Mouse (Mus musculus) liver, embryonic 13.5 days (tissue): ENCODE measurements around the gene Tmem121b. TPM values are rescaled to one million over a fixed set of nuclear protein-coding genes. Genes with fewer than 3 reads are reported as not detected.

ENCODE experiments used
- ATAC-seq: fragments of 200-750 bp; cut with Nextera tagmentation; 2 replicates; pipeline ENCODE4 v1.8.0; 2017; ENCODE audit warnings: low read depth, mild to moderate bottlenecking, moderate number of reproducible peaks, moderate library complexity
- DNase-seq: peaks from one replicate; pipeline ENCODE4 v3.0.0; 2022
- H3K27ac ChIP-seq: fragments of 300-500 bp; sonication (generic); 2 replicates; pipeline ENCODE4 v1.5.1; 2015; ENCODE audit warnings: moderate library complexity, mild to moderate bottlenecking, inconsistent platforms
- H3K27me3 ChIP-seq: fragments of 300-500 bp; sonication (generic); 2 replicates; pipeline ENCODE4 v1.6.1; 2015; ENCODE audit warnings: mild to moderate bottlenecking, inconsistent platforms
- H3K36me3 ChIP-seq: fragments of 300-500 bp; sonication (generic); 2 replicates; pipeline ENCODE4 v1.6.1; 2015; ENCODE audit warnings: mild to moderate bottlenecking, inconsistent platforms
- H3K4me1 ChIP-seq: fragments of 300-500 bp; sonication (generic); replicated peaks from 2 replicates; pipeline ENCODE4 v1.6.1; 2015; ENCODE audit warnings: inconsistent platforms
- H3K4me2 ChIP-seq: fragments of 300-500 bp; sonication (generic); 2 replicates; pipeline ENCODE4 v1.6.1; 2015; ENCODE audit warnings: inconsistent platforms, mild to moderate bottlenecking, moderate library complexity
- H3K4me3 ChIP-seq: fragments of 300-500 bp; sonication (generic); replicated peaks from 2 replicates; pipeline ENCODE4 v1.5.1; 2015; ENCODE audit warnings: mild to moderate bottlenecking, inconsistent platforms
- H3K9ac ChIP-seq: fragments of 300-500 bp; sonication (generic); 2 replicates; pipeline ENCODE4 v1.6.1; 2015; ENCODE audit warnings: mild to moderate bottlenecking, inconsistent platforms
- H3K9me3 ChIP-seq: fragments of 300-500 bp; sonication (generic); replicated peaks from 2 replicates; pipeline ENCODE4 v1.6.1; 2016; ENCODE audit warnings: inconsistent platforms
- WGBS: fragments of 180-500 bp; shearing (Covaris S2); methylation state at CpG from one replicate; pipeline ENCODE4 v1.1.7; 2015; ENCODE audit not compliant: insufficient replicate concordance; 5-methylcytosine and 5-hydroxymethylcytosine counted together
- polyA plus RNA-seq: library from polyadenylated mRNA; unstranded; fragments of >200 nt; fragmentation: Nextera tagmentation; extraction: Ambion mirVana; gene quantifications from 2 replicates; pipeline ENCODE4 v1.2.1, GENCODE M21; 2015

The Tmem121b gene
- polyA plus RNA-seq, 1 experiment from 2014 or later = not detected

DNA sequence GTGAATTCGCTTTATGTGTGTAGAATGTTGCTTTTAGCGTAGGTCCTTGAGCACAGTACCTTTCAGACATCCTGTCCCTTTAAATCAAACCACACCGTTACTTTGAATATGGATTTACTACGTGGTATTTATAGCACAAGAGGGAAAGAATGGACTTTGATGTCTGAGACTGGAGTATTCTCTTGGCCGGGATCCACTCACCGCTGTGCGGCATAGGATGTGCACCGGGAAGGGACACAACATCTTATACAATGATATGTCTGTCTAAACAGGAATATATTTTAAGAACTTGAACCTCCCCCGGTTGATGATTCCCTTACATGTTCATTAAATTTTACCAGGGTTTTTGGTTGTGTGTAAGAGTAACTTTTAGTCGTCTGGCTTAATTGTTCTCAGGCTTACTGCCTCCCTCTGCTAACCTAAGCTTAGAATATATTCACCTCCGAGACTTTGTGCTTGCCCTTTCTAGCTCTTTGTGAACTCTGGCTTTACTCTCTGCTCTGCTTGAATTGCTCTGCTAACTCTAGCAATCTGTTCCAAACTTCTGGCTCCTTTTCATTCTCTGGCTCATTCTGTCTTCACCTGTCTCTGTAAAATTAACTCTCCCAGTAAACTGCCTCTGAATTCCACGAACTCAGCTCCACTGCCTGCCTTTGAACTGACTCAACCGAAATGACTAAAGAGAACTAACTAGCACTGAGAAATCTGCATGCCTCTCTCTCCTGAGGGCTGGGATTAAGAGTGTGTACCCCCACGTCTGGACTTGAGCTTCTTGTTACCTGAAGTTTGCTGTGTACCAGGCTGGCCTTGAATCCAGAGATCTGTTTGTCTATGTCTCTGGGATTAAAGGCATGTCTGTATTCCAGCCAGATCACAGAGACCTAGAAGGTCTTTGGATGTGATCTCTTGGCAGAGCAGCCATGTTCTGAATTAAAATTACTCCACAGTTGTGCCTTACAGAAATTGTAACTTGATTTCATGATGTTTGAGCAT lies 49.9 kb downstream of the Tmem121b start:
- H3K9me3 ChIP-seq = no peaks in the 10 kb centered on the region
- 81% methylated on average over 14 of the region's 14 CpGs for WGBS
- H3K9ac ChIP-seq = no peak overlapping the region
- H3K4me2 ChIP-seq = no peak overlapping the region
- H3K27me3 ChIP-seq = no peaks in the 10 kb centered on the region
- H3K36me3 ChIP-seq = peaks cover 29% of the 10 kb centered on the region
- H3K27ac ChIP-seq = no peak overlapping the region
- no peak overlapping the region for H3K4me3 ChIP-seq
- no peaks in the 10 kb centered on the region for H3K4me1 ChIP-seq
- DNase-seq = no peak
- ATAC-seq = no peak

DNA sequence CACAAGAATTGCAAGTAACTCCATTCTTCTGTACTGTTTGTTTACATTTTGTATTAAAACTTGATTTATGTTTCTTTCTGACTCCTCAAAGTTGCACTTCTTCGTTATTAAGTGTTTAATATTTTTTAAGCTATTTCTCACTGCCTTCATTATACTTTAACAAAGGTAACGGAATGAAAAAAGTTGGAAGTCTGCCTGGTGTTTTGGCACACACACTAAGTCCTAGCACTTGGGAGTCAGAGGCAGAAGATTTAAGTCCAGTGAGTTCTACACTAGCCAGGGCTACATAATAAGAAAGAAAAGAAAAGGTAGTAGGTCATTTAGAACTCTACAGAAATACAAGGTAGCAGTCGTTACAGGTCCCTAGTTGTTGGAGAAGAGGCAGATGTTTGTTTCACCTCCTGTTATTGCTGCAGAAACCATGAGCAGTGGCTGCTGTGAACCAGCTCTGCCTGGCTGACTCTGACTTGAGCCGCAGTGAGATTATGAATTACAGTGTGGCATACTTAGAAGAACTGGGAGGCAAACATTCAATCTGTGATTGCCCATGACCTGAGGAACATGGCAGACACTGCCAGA lies 51.3 kb downstream of the Tmem121b start:
- WGBS = 81% methylated on average over 4 of the region's 4 CpGs
- no peak overlapping the region for H3K4me2 ChIP-seq
- H3K9ac ChIP-seq = no peak overlapping the region
- DNase-seq (no peak), ATAC-seq (no peak)
- no peak overlapping the region for H3K4me3 ChIP-seq
- H3K9me3 ChIP-seq = no peaks in the 10 kb centered on the region
- H3K27ac ChIP-seq = no peak overlapping the region
- H3K36me3 ChIP-seq = peaks cover 33% of the 10 kb centered on the region
- no peaks in the 10 kb centered on the region for H3K27me3 ChIP-seq
- H3K4me1 ChIP-seq = no peaks in the 10 kb centered on the region

Other genes with a start within 250 kb of the Tmem121b start
- not detected in 2 replicates for gene D330020A13Rik, start 199.4 kb downstream of the Tmem121b start, polyA plus RNA-seq
- gene B4galnt3, start 199.2 kb downstream of the Tmem121b start, polyA plus RNA-seq = 0.16 and 0.29 TPM in 2 replicates
- 21.8 and 24.9 TPM in 2 replicates for gene Kdm5a, start 129.7 kb downstream of the Tmem121b start, polyA plus RNA-seq
- 17.2 and 21.0 TPM in 2 replicates for gene Ccdc77, start 129.4 kb downstream of the Tmem121b start, polyA plus RNA-seq
- gene Il17ra, start 30.6 kb downstream of the Tmem121b start, polyA plus RNA-seq = 9.3 and 10.8 TPM in 2 replicates
- gene Hdhd5, start 37.5 kb upstream of the Tmem121b start, polyA plus RNA-seq = 11.5 and 12.5 TPM in 2 replicates
- 5.0 and 5.5 TPM in 2 replicates for gene Cecr2, start 172.6 kb upstream of the Tmem121b start, polyA plus RNA-seq